Mouse (Mus musculus) C2C12 (cell line): Measurements from ENCODE around the gene Map3k12. TPM values are rescaled to one million over a fixed set of nuclear protein-coding genes. Genes with fewer than 3 reads are reported as not detected.

ENCODE experiments used
- H3K27me3 ChIP-seq: one replicate; pipeline ENCODE4 v1.6.1; 2011; ENCODE audit not compliant: control insufficient read depth, insufficient read depth, insufficient read length
- H3K36me3 ChIP-seq: one replicate; pipeline ENCODE4 v1.6.1; 2011; ENCODE audit not compliant: control insufficient read depth, insufficient read depth
- H3K4me3 ChIP-seq: one replicate; pipeline ENCODE4 v1.5.1; 2011; ENCODE audit warnings: mild to moderate bottlenecking, control low read depth; ENCODE audit not compliant: poor library complexity, insufficient read depth, severe bottlenecking
- H3K79me2 ChIP-seq: one replicate; pipeline ENCODE4 v1.6.1; 2011; ENCODE audit not compliant: control insufficient read depth, insufficient read depth
- H3K79me3 ChIP-seq: one replicate; pipeline ENCODE4 v1.6.1; 2011; ENCODE audit warnings: low read depth, control low read depth
- H3ac ChIP-seq: one replicate; pipeline ENCODE3; 2011; ENCODE audit warnings: low read depth; ENCODE audit not compliant: control insufficient read depth, insufficient read length
- CEBPB ChIP-seq: IDR thresholded peaks from one replicate; pipeline ENCODE4 v1.6.1; 2011; ENCODE audit warnings: low read depth, mild to moderate bottlenecking, control low read depth, moderate library complexity
- CTCF ChIP-seq: IDR thresholded peaks from one replicate; pipeline ENCODE4 v1.5.1; 2011; ENCODE audit not compliant: control insufficient read depth, insufficient read depth, insufficient read length
- FOSL1 ChIP-seq: IDR thresholded peaks from one replicate; pipeline ENCODE4 v1.8.0; 2011; ENCODE audit warnings: mild to moderate bottlenecking, low read length; ENCODE audit not compliant: poor library complexity, insufficient read depth, severe bottlenecking
- MAX ChIP-seq: IDR thresholded peaks from one replicate; pipeline ENCODE4 v1.6.1; 2011; ENCODE audit warnings: mild to moderate bottlenecking, control low read depth
- MYOD1 ChIP-seq: IDR thresholded peaks from one replicate; pipeline ENCODE4 v1.6.1; 2011; ENCODE audit warnings: low read depth; ENCODE audit not compliant: control insufficient read depth, insufficient read length
- MYOG ChIP-seq: IDR thresholded peaks from one replicate; pipeline ENCODE4 v1.6.1; 2011; ENCODE audit not compliant: control insufficient read depth, insufficient read length; ENCODE audit errors: extremely low read depth
- USF1 ChIP-seq: IDR thresholded peaks from one replicate; pipeline ENCODE4 v1.6.1; 2011; ENCODE audit warnings: low read depth, mild to moderate bottlenecking, control low read depth, moderate library complexity
- polyA plus RNA-seq: library from polyadenylated mRNA; unstranded; fragments of >200 nt; fragmentation: generic; extraction: Trizol; gene quantifications from one replicate; pipeline ENCODE4 v1.2.1, GENCODE M21; 2012; ENCODE audit warnings: missing spikeins

The Map3k12 gene
- polyA plus RNA-seq, 1 experiment, result 11.2 TPM

- Histone ChIP-seq H3K27me3 (no peaks in the 10 kb centered on the region), H3K4me3 (no peak overlapping the region), H3K36me3 (no peaks in the 10 kb centered on the region), H3K79me3 (peaks cover 14% of the 10 kb centered on the region), H3ac (no peak overlapping the region), H3K79me2 (peaks cover 49% of the 10 kb centered on the region)
- TF ChIP-seq FOSL1, result no peak
- TF ChIP-seq CEBPB, result no peak
- TF ChIP-seq CTCF, result no peak
- no peak for TF ChIP-seq MAX
- no peak for TF ChIP-seq MYOD1
- TF ChIP-seq MYOG, result no peak
- no peak for TF ChIP-seq USF1
Observed at GRCm38 (mm10) chr15:102512471-102512870, 4.4 kb downstream of the Map3k12 start.

DNA sequence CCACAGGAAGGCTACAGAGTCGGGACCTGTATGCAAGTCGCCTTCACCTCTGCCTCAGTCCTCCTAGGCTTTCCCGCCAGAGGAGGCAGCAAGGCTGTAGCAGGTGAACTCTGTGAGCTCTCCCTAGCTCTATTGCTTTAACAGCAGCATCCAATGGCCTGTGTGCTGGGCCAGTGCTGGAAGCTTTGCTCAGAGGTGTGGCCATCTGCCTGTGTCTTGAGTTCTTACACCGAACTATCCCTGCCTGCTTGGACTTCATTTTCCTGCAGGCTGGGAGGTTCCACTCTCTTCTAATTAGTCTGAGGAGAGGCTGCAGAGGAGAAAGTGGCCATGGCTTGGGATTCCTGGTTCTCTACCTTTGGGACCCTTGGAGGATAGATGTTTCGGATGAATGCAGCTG, 4.9 kb downstream of the Map3k12 start:
- no peak for TF ChIP-seq FOSL1
- TF ChIP-seq MYOG, result no peak
- TF ChIP-seq USF1, result no peak
- no peak for TF ChIP-seq CTCF
- TF ChIP-seq MAX, result no peak
- TF ChIP-seq CEBPB, result no peak
- no peak for TF ChIP-seq MYOD1
- Histone ChIP-seq H3K79me3 (peaks cover 14% of the 10 kb centered on the region), H3ac (no peak overlapping the region), H3K4me3 (no peak overlapping the region), H3K36me3 (no peaks in the 10 kb centered on the region), H3K27me3 (no peaks in the 10 kb centered on the region), H3K79me2 (peaks cover 49% of the 10 kb centered on the region)

DNA sequence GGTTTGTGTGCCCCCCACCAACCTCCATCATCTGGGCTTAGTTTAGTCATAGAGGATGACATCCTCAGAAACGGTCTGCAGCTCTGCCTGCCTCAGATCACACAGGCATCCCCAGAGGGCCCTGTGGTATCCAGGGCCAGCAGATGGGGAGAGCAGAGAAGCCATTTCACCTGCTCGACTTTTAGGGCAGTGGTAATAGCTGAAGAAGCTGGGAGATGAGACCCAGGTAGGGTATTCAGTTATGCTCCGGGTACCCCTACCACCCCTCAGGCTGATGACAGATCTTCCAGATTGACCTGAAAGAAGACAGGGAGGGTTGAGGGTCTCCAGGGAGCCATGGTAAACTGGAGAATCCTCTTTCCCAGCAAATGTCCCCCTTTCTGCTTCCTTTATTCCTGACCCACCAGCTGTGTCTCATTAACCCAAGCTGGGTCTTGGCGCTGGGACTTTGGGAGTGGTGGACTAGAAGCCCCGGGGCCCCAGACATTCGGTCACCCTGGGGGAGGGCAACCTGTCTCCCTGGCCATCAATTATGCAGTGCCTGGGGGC, 5.5 kb downstream of the Map3k12 start:
- Histone ChIP-seq H3K79me3 (peaks cover 14% of the 10 kb centered on the region), H3K27me3 (no peaks in the 10 kb centered on the region), H3K36me3 (peaks cover 5% of the 10 kb centered on the region), H3K79me2 (peaks cover 46% of the 10 kb centered on the region), H3ac (no peak overlapping the region), H3K4me3 (no peak overlapping the region)
- no peak for TF ChIP-seq CEBPB
- no peak for TF ChIP-seq MYOG
- no peak for TF ChIP-seq USF1
- no peak for TF ChIP-seq CTCF
- TF ChIP-seq MAX, result no peak
- TF ChIP-seq MYOD1, result no peak
- no peak for TF ChIP-seq FOSL1

DNA sequence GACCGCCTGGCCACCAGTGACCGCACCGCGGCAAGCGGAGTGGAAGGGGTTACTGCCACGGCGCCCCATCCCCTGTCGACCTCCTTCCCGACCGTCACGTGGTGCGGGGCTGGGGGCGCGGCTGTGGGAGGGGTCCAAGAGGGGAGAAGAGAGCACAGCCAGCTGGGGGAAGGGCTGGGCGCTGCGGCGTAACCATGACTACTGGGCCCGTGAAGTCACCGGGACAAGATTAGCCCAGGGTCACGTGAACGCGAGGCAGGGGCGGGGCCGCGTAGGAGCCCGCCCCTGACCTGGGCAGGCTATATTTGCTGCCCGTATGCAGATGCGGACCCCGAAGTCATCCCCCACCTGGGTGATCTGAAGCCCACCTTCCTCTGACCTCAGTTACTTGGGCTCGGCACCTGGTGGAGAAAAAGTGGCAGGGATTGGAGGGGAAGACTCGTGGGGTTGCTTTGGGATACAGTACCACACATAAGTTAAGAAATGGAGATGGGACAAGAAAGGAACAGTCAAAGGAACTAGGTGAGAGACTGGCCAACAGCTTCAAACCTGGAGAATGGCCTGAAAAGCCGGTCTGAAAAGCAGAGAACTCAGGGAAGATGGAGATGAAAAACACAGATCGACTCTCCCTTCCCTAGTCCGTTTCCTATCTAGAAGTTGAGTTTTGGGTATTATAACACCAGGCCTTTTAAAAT, 6.1 kb downstream of the Map3k12 start:
- H3K27me3 ChIP-seq, result no peaks in the 10 kb centered on the region
- peak overlapping the region; percentile 21 for H3ac ChIP-seq
- peaks cover 10% of the 10 kb centered on the region for H3K79me3 ChIP-seq
- peaks cover 10% of the 10 kb centered on the region for H3K36me3 ChIP-seq
- peaks cover 40% of the 10 kb centered on the region for H3K79me2 ChIP-seq
- H3K4me3 ChIP-seq, result no peak overlapping the region
- TF ChIP-seq CTCF, result no peak
- TF ChIP-seq CEBPB, result no peak
- no peak for TF ChIP-seq MAX
- TF ChIP-seq USF1, result peak; percentile 81
- TF ChIP-seq FOSL1, result no peak
- no peak for TF ChIP-seq MYOD1

DNA sequence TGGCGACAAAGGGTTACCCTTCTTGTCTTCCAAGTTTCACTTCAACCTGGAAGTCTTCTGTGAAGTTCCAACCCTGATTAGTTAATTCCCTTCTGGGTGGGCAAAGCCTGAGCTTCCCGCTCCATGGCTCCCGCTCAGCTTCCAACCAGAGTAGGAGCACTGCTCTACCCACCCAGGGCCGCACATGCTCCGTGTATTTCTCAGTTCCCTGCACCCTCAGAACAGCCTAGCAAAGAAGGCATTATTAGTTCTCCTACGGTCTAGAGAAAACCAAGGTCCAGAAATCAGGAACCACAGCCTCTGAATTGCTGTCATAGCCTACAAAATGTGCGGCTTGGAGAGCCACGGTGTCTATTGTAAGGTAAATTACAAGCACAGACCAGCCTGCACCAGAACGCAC, 6.8 kb downstream of the Map3k12 start:
- H3K36me3 ChIP-seq, result peaks cover 12% of the 10 kb centered on the region
- no peak overlapping the region for H3ac ChIP-seq
- TF ChIP-seq FOSL1, result no peak
- TF ChIP-seq MYOG, result no peak
- no peak for TF ChIP-seq CTCF
- TF ChIP-seq CEBPB, result no peak
- no peak for TF ChIP-seq MAX
- no peak for TF ChIP-seq MYOD1
- TF ChIP-seq USF1, result no peak
- H3K4me3 ChIP-seq, result no peak overlapping the region
- no peaks in the 10 kb centered on the region for H3K27me3 ChIP-seq
- H3K79me2 ChIP-seq, result peaks cover 33% of the 10 kb centered on the region
- H3K79me3 ChIP-seq, result peaks cover 4% of the 10 kb centered on the region

GRCm38 (mm10) chr15:102508336-102508735, 8.5 kb downstream of the Map3k12 start:
- peaks cover 23% of the 10 kb centered on the region for H3K79me2 ChIP-seq
- peaks cover 29% of the 10 kb centered on the region for H3K36me3 ChIP-seq
- TF ChIP-seq CTCF (no peak), CEBPB (no peak), MYOG (no peak), MYOD1 (no peak)
- no peak overlapping the region for H3ac ChIP-seq
- H3K27me3 ChIP-seq, result no peaks in the 10 kb centered on the region
- no peaks in the 10 kb centered on the region for H3K79me3 ChIP-seq
- H3K4me3 ChIP-seq, result no peak overlapping the region
